Mouse (Mus musculus): ENCODE measurements around the gene Hoxc12. TPM values are rescaled to one million over a fixed set of nuclear protein-coding genes. Genes with fewer than 3 reads are reported as not detected.
A peak's percentile ranks its signal among the peaks of the same experiment; 100 is the strongest.

The Hoxc12 gene
- total RNA-seq, 2 experiments from 2014 or later = not detected

- no peak for ATAC-seq (replicated peaks; ENCODE audit: poor library complexity)
Observed at GRCm38 (mm10) chr15:102980352-102980751, 43.8 kb downstream of the Hoxc12 start.

- ATAC-seq (replicated peaks; ENCODE audit: poor library complexity) = no peak
Observed at GRCm38 (mm10) chr15:102980912-102981311, 44.4 kb downstream of the Hoxc12 start.

- no peak for ATAC-seq (replicated peaks; ENCODE audit: poor library complexity)
Observed at GRCm38 (mm10) chr15:102981379-102982288, 45.1 kb downstream of the Hoxc12 start.

- ATAC-seq (replicated peaks; ENCODE audit: poor library complexity) = no peak
Observed at GRCm38 (mm10) chr15:102983716-102984115, 47.2 kb downstream of the Hoxc12 start.

GRCm38 (mm10) chr15:102984521-102984920, 48.0 kb downstream of the Hoxc12 start:
- ATAC-seq (replicated peaks; ENCODE audit: poor library complexity) = no peak

- no peak for ATAC-seq (replicated peaks; ENCODE audit: poor library complexity)
Observed at GRCm38 (mm10) chr15:102984925-102985324, 48.4 kb downstream of the Hoxc12 start.

GRCm38 (mm10) chr15:102987124-102987833, 50.7 kb downstream of the Hoxc12 start:
- ATAC-seq (replicated peaks; ENCODE audit: poor library complexity) = peak; percentile 93

- no peak for ATAC-seq (replicated peaks; ENCODE audit: poor library complexity)
Observed at GRCm38 (mm10) chr15:102988078-102988477, 51.5 kb downstream of the Hoxc12 start.

Other genes with a start within 250 kb of the Hoxc12 start
- 12.0 and 16.8 TPM in 2 replicates for gene Calcoco1, start 214.6 kb upstream of the Hoxc12 start, total RNA-seq (2015)
- gene Calcoco1, start 214.6 kb upstream of the Hoxc12 start, total RNA-seq (2017) = 9.2 and 10.8 TPM in 2 replicates
- not detected in 2 replicates for gene Hoxc13, start 15.7 kb upstream of the Hoxc12 start, total RNA-seq (2015)
- not detected in 2 replicates for gene Hoxc13, start 15.7 kb upstream of the Hoxc12 start, total RNA-seq (2017)
- not detected in 2 replicates for gene Hoxc11, start 17.7 kb downstream of the Hoxc12 start, total RNA-seq (2015)
- not detected in 2 replicates for gene Hoxc11, start 17.7 kb downstream of the Hoxc12 start, total RNA-seq (2017)
- gene Hoxc10, start 30.0 kb downstream of the Hoxc12 start, total RNA-seq (2015) = not detected in 2 replicates
- not detected in 2 replicates for gene Hoxc10, start 30.0 kb downstream of the Hoxc12 start, total RNA-seq (2017)
- gene Hoxc5, start 30.7 kb downstream of the Hoxc12 start, total RNA-seq (2015) = not detected in 2 replicates
- not detected in 2 replicates for gene Hoxc5, start 30.7 kb downstream of the Hoxc12 start, total RNA-seq (2017)
- not detected in 2 replicates for gene Hoxc9, start 39.7 kb downstream of the Hoxc12 start, total RNA-seq (2015)
- not detected in 2 replicates for gene Hoxc9, start 39.7 kb downstream of the Hoxc12 start, total RNA-seq (2017)
- gene Hoxc8, start 53.9 kb downstream of the Hoxc12 start, total RNA-seq (2015) = not detected in 2 replicates
- gene Hoxc8, start 53.9 kb downstream of the Hoxc12 start, total RNA-seq (2017) = not detected in 2 replicates
- not detected in 2 replicates for gene Hoxc6, start 61.5 kb downstream of the Hoxc12 start, total RNA-seq (2015)
- not detected in 2 replicates for gene Hoxc6, start 61.5 kb downstream of the Hoxc12 start, total RNA-seq (2017)
- gene Hoxc4, start 82.2 kb downstream of the Hoxc12 start, total RNA-seq (2015) = not detected in 2 replicates
- not detected in 2 replicates for gene Hoxc4, start 82.2 kb downstream of the Hoxc12 start, total RNA-seq (2017)
- gene Smug1, start 230.3 kb downstream of the Hoxc12 start, total RNA-seq (2015) = 2.1 and 4.5 TPM in 2 replicates
- gene Smug1, start 230.3 kb downstream of the Hoxc12 start, total RNA-seq (2017) = 3.8 and 4.2 TPM in 2 replicates

Data from megakaryocyte progenitor cell, adult 5-6 weeks (primary cell).